Mouse (Mus musculus) heart, postnatal 0 days (tissue): ENCODE measurements around the gene Polr1d. TPM values are rescaled to one million over a fixed set of nuclear protein-coding genes. Genes with fewer than 3 reads are reported as not detected.

Experiments
- ATAC-seq: fragments of 200-750 bp; cut with Nextera tagmentation; 2 replicates; pipeline ENCODE4 v1.8.0; 2017; ENCODE audit warnings: low read depth, moderate number of reproducible peaks, moderate library complexity; ENCODE audit not compliant: insufficient read depth
- DNase-seq: peaks from one replicate; pipeline ENCODE4 v3.0.0-alpha.2; 2016; ENCODE audit warnings: low spot score
- H3K27ac ChIP-seq: fragments of 300-500 bp; sonication (generic); 2 replicates; pipeline ENCODE4 v1.5.1; 2014; ENCODE audit warnings: low read depth, mild to moderate bottlenecking
- H3K27me3 ChIP-seq: fragments of 300-500 bp; sonication (generic); 2 replicates; pipeline ENCODE4 v1.6.1; 2014; ENCODE audit warnings: low read length, mixed read lengths; ENCODE audit not compliant: control insufficient read depth, insufficient read depth
- H3K36me3 ChIP-seq: fragments of 300-500 bp; sonication (generic); replicated peaks from 2 replicates; pipeline ENCODE4 v1.6.1; 2014; ENCODE audit warnings: low read length, mixed read lengths; ENCODE audit not compliant: control insufficient read depth, insufficient read depth
- H3K4me1 ChIP-seq: fragments of 300-500 bp; sonication (generic); 2 replicates; pipeline ENCODE4 v1.6.1; 2014; ENCODE audit warnings: antibody characterized with exemption; ENCODE audit not compliant: control insufficient read depth, insufficient read depth
- H3K4me2 ChIP-seq: fragments of 300-500 bp; sonication (generic); 2 replicates; pipeline ENCODE4 v1.6.1; 2014; ENCODE audit warnings: low read depth, mild to moderate bottlenecking, low read length, moderate library complexity
- H3K4me3 ChIP-seq: fragments of 300-500 bp; sonication (generic); 2 replicates; pipeline ENCODE4 v1.5.1; 2014; ENCODE audit warnings: low read depth, low read length
- H3K9ac ChIP-seq: fragments of 300-500 bp; sonication (generic); replicated peaks from 2 replicates; pipeline ENCODE4 v1.6.1; 2014; ENCODE audit warnings: low read depth, low read length, mixed read lengths
- H3K9me3 ChIP-seq: fragments of 300-500 bp; sonication (generic); replicated peaks from 2 replicates; pipeline ENCODE4 v1.6.1; 2016; ENCODE audit warnings: low read length; ENCODE audit not compliant: control insufficient read depth
- CTCF ChIP-seq: IDR thresholded peaks from 2 replicates; pipeline ENCODE4 v1.5.1; 2016; ENCODE audit warnings: antibody characterized with exemption, control low read depth, low read depth
- EP300 ChIP-seq: IDR thresholded peaks from 2 replicates; pipeline ENCODE4 v1.6.1; 2016; ENCODE audit warnings: antibody characterized with exemption, low read depth
- WGBS: fragments of 180-500 bp; shearing (Covaris S2); extraction: QIAGEN DNeasy Blood & Tissue Kit; methylation state at CpG from one replicate; pipeline ENCODE4 v1.1.7; 2014; 5-methylcytosine and 5-hydroxymethylcytosine counted together
- polyA plus RNA-seq: library from polyadenylated mRNA; unstranded; fragments of >200 nt; fragmentation: Nextera tagmentation; extraction: Ambion mirVana; gene quantifications from 2 replicates; pipeline ENCODE4 v1.2.1, GENCODE M21; 2015
- total RNA-seq: library from RNA; depleted of rRNA; stranded (reverse); fragments of >200 nt; gene quantifications from 2 replicates; pipeline ENCODE4 v1.2.3, GENCODE M21; 2014; ENCODE audit warnings: low replicate concordance

Gene Polr1d
- total and polyA plus RNA-seq, 2 experiments from 2014 or later, result 53.8 to 85.0 TPM

GRCm38 (mm10) chr5:147045311-147045710 lies 31.5 kb upstream of the Polr1d start:
- Histone ChIP-seq H3K36me3 (peaks cover 21% of the 10 kb centered on the region), H3K4me3 (no peak overlapping the region), H3K27me3 (no peaks in the 10 kb centered on the region), H3K9ac (no peak overlapping the region), H3K9me3 (no peaks in the 10 kb centered on the region), H3K27ac (no peak overlapping the region), H3K4me2 (no peak overlapping the region), H3K4me1 (0 out of 2 replicates have a peak, but pooled peaks cover 11% of the 10 kb centered on the region)
- TF ChIP-seq CTCF (no peak), EP300 (no peak)
- no peak for ATAC-seq
- WGBS, result 58% methylated on average over 10 of the region's 11 CpGs
- no peak for DNase-seq

GRCm38 (mm10) chr5:147045929-147046328 lies 30.9 kb upstream of the Polr1d start:
- TF ChIP-seq EP300, result no peak
- Histone ChIP-seq H3K36me3 (peaks cover 15% of the 10 kb centered on the region), H3K4me3 (no peak overlapping the region), H3K9ac (no peak overlapping the region), H3K4me2 (no peak overlapping the region), H3K27ac (no peak overlapping the region), H3K4me1 (peaks cover 17% of the 10 kb centered on the region), H3K9me3 (no peaks in the 10 kb centered on the region), H3K27me3 (no peaks in the 10 kb centered on the region)
- DNase-seq, result no peak
- WGBS, result 62% methylated on average over 11 of the region's 11 CpGs
- ATAC-seq, result no peak

- ATAC-seq (no peak), DNase-seq (no peak)
- WGBS, result 73% methylated on average over 19 of the region's 19 CpGs
- H3K4me3 ChIP-seq, result no peak overlapping the region
- H3K4me1 ChIP-seq, result peaks cover 35% of the 10 kb centered on the region
- H3K36me3 ChIP-seq, result no peaks in the 10 kb centered on the region
- no peak overlapping the region for H3K9ac ChIP-seq
- no peaks in the 10 kb centered on the region for H3K9me3 ChIP-seq
- no peak overlapping the region for H3K27ac ChIP-seq
- H3K4me2 ChIP-seq, result no peak overlapping the region
- no peaks in the 10 kb centered on the region for H3K27me3 ChIP-seq
- TF ChIP-seq CTCF, result no peak
Observed at GRCm38 (mm10) chr5:147049544-147050209, 27.2 kb upstream of the Polr1d start.

GRCm38 (mm10) chr5:147050816-147051499 lies 25.9 kb upstream of the Polr1d start:
- DNase-seq (no peak), ATAC-seq (no peak)
- TF ChIP-seq CTCF (no peak), EP300 (no peak)
- H3K36me3 ChIP-seq, result no peaks in the 10 kb centered on the region
- 0 out of 2 replicates have a peak overlapping the region, but pooled peaks have one; percentile 25 for H3K27ac ChIP-seq
- H3K9ac ChIP-seq, result peak overlapping the region; percentile 30; the same call in 1 of the 2 replicates
- H3K9me3 ChIP-seq, result no peaks in the 10 kb centered on the region
- peak overlapping the region; percentile 51 for H3K4me2 ChIP-seq
- peaks cover 41% of the 10 kb centered on the region for H3K4me1 ChIP-seq
- H3K4me3 ChIP-seq, result peak overlapping the region; percentile 16
- no peaks in the 10 kb centered on the region for H3K27me3 ChIP-seq
- 58% methylated on average over 13 of the region's 13 CpGs for WGBS

GRCm38 (mm10) chr5:147051500-147052308 lies 25.1 kb upstream of the Polr1d start:
- ATAC-seq (no peak), DNase-seq (no peak)
- no peaks in the 10 kb centered on the region for H3K9me3 ChIP-seq
- 0 out of 2 replicates have a peak overlapping the region, but pooled peaks have one; percentile 30 for H3K9ac ChIP-seq
- H3K36me3 ChIP-seq, result no peaks in the 10 kb centered on the region
- WGBS, result 45% methylated on average over 29 of the region's 29 CpGs
- no peak for TF ChIP-seq EP300
- TF ChIP-seq CTCF, result no peak
- peak overlapping the region; percentile 51 for H3K4me2 ChIP-seq
- peaks cover 47% of the 10 kb centered on the region for H3K4me1 ChIP-seq
- peak overlapping the region; percentile 25 for H3K27ac ChIP-seq
- no peaks in the 10 kb centered on the region for H3K27me3 ChIP-seq
- H3K4me3 ChIP-seq, result peak overlapping the region; percentile 16; the same call in 1 of the 2 replicates
